Mouse (Mus musculus) spleen, adult 2 months (tissue): Measurements from ENCODE around the gene Atp5s.

Experiments
- CTCF ChIP-seq: fragments of 200-500 bp; IDR thresholded peaks from 2 replicates; pipeline ENCODE4 v1.5.1; 2011; ENCODE audit warnings: mild to moderate bottlenecking, inconsistent platforms; ENCODE audit not compliant: insufficient read depth, insufficient read length, insufficient replicate concordance; ENCODE audit errors: extremely low read depth
- POLR2A ChIP-seq: fragments of 200-500 bp; IDR thresholded peaks from 2 replicates; pipeline ENCODE4 v1.6.1; 2011; ENCODE audit warnings: low read depth, low read length, inconsistent platforms

- TF ChIP-seq CTCF (no peak), POLR2A (no peak)
Observed at GRCm38 (mm10) chr12:69751864-69752341, 27.2 kb downstream of the Atp5s start.
